Mouse (Mus musculus): ENCODE measurements at regions not wholly inside any gene's neighbourhood (a gene's known extent, or its start where the extent isn't known, plus 50 kb on each side); places are given as distances from the start of the nearest gene placed in this dataset.

GRCm38 (mm10) chr8:6582732-6583131 is 1477.6 kb upstream of the Slc10a2 start:
- no peak for DNase-seq (ENCODE audit: low spot score)

GRCm38 (mm10) chr8:6577868-6578634 is 1472.9 kb upstream of the Slc10a2 start:
- no peak for DNase-seq (ENCODE audit: low spot score)

GRCm38 (mm10) chr8:6575241-6575640 is 1470.1 kb upstream of the Slc10a2 start:
- no peak for DNase-seq (ENCODE audit: low spot score)

GRCm38 (mm10) chr8:6573492-6573891 is 1468.3 kb upstream of the Slc10a2 start:
- no peak for DNase-seq (ENCODE audit: low spot score)

GRCm38 (mm10) chr8:6572066-6572665 is 1467.0 kb upstream of the Slc10a2 start:
- peak; percentile 5 for DNase-seq (ENCODE audit: low spot score)

GRCm38 (mm10) chr8:6550965-6551364 is 1445.8 kb upstream of the Slc10a2 start:
- DNase-seq (ENCODE audit: low spot score): no peak

GRCm38 (mm10) chr8:6527171-6527570 is 1422.0 kb upstream of the Slc10a2 start:
- no peak for DNase-seq (ENCODE audit: low spot score)

- DNase-seq (ENCODE audit: low spot score): no peak
These were observed 1410.9 kb upstream of the Slc10a2 start for GRCm38 (mm10) chr8:6515882-6516682.

GRCm38 (mm10) chr8:6492453-6492852 is 1387.3 kb upstream of the Slc10a2 start:
- no peak for DNase-seq (ENCODE audit: low spot score)

- DNase-seq (ENCODE audit: low spot score): no peak
These were observed 1376.8 kb upstream of the Slc10a2 start for GRCm38 (mm10) chr8:6481966-6482365.

- no peak for DNase-seq (ENCODE audit: low spot score)
These were observed 1365.9 kb upstream of the Slc10a2 start for GRCm38 (mm10) chr8:6471089-6471488.

GRCm38 (mm10) chr8:6456553-6457180 is 1351.5 kb upstream of the Slc10a2 start:
- DNase-seq (ENCODE audit: low spot score): no peak

GRCm38 (mm10) chr8:6448301-6448700 is 1343.2 kb upstream of the Slc10a2 start:
- no peak for DNase-seq (ENCODE audit: low spot score)

- no peak for DNase-seq (ENCODE audit: low spot score)
These were observed 1333.9 kb upstream of the Slc10a2 start for GRCm38 (mm10) chr8:6439069-6439468.

All from ovary, adult 18-20 months (tissue).